Mouse (Mus musculus) stomach, postnatal 0 days (tissue): ENCODE results near the gene Ptpn23.

ENCODE experiments used
- CTCF ChIP-seq: IDR thresholded peaks from 2 replicates; pipeline ENCODE4 v1.5.1; 2016; ENCODE audit warnings: antibody characterized with exemption, low read depth, mild to moderate bottlenecking, moderate library complexity
- EP300 ChIP-seq: optimal IDR thresholded peaks from 2 replicates; pipeline ENCODE3; 2016; ENCODE audit warnings: antibody characterized with exemption

- no peak for TF ChIP-seq CTCF
- no peak for TF ChIP-seq EP300
These were observed 27.4 kb downstream of the Ptpn23 start for GRCm38 (mm10) chr9:110380662-110381061.
